Mouse (Mus musculus) neural tube, embryonic 15.5 days (tissue): Measurements from ENCODE around the gene Dusp13. TPM values are rescaled to one million over a fixed set of nuclear protein-coding genes. Genes with fewer than 3 reads are reported as not detected.

ENCODE experiments used
- ATAC-seq: fragments of 200-750 bp; cut with Nextera tagmentation; 2 replicates; pipeline ENCODE4 v1.8.0; 2017; ENCODE audit warnings: mild to moderate bottlenecking, moderate TSS enrichment, moderate library complexity; ENCODE audit not compliant: low FRiP score
- H3K27ac ChIP-seq: fragments of 300-500 bp; sonication (generic); replicated peaks from 2 replicates; pipeline ENCODE4 v1.5.1; 2015; ENCODE audit warnings: mild to moderate bottlenecking, inconsistent platforms
- H3K27me3 ChIP-seq: fragments of 300-500 bp; sonication (generic); replicated peaks from 2 replicates; pipeline ENCODE4 v1.6.1; 2015; ENCODE audit warnings: inconsistent platforms
- H3K36me3 ChIP-seq: fragments of 300-500 bp; sonication (generic); 2 replicates; pipeline ENCODE4 v1.6.1; 2015; ENCODE audit warnings: inconsistent platforms
- H3K4me1 ChIP-seq: fragments of 300-500 bp; sonication (generic); 2 replicates; pipeline ENCODE4 v1.6.1; 2015; ENCODE audit warnings: inconsistent platforms
- H3K4me2 ChIP-seq: fragments of 300-500 bp; sonication (generic); 2 replicates; pipeline ENCODE4 v1.6.1; 2015; ENCODE audit warnings: inconsistent platforms, mild to moderate bottlenecking, moderate library complexity
- H3K4me3 ChIP-seq: fragments of 300-500 bp; sonication (generic); replicated peaks from 2 replicates; pipeline ENCODE4 v1.5.1; 2015; ENCODE audit warnings: mild to moderate bottlenecking, inconsistent platforms
- H3K9ac ChIP-seq: fragments of 300-500 bp; sonication (generic); replicated peaks from 2 replicates; pipeline ENCODE4 v1.6.1; 2015; ENCODE audit warnings: mild to moderate bottlenecking, inconsistent platforms
- H3K9me3 ChIP-seq: fragments of 300-500 bp; sonication (generic); replicated peaks from 2 replicates; pipeline ENCODE4 v1.6.1; 2016; ENCODE audit warnings: inconsistent platforms
- WGBS: fragments of 180-500 bp; shearing (Covaris S2); methylation state at CpG from one replicate; pipeline ENCODE4 v1.1.7; 2015; ENCODE audit warnings: mixed read lengths; 5-methylcytosine and 5-hydroxymethylcytosine counted together
- polyA plus RNA-seq: library from polyadenylated mRNA; unstranded; fragments of >200 nt; fragmentation: Nextera tagmentation; extraction: Ambion mirVana; gene quantifications from 2 replicates; pipeline ENCODE4 v1.2.1, GENCODE M21; 2015

The Dusp13 gene
- polyA plus RNA-seq, 1 experiment from 2014 or later = 0.23 TPM

- Histone ChIP-seq H3K27ac (no peak overlapping the region), H3K9me3 (no peaks in the 10 kb centered on the region), H3K27me3 (no peaks in the 10 kb centered on the region), H3K9ac (no peak overlapping the region), H3K4me3 (no peak overlapping the region), H3K4me2 (no peak overlapping the region), H3K4me1 (0 out of 2 replicates have a peak, but pooled peaks cover 3% of the 10 kb centered on the region), H3K36me3 (no peaks in the 10 kb centered on the region)
- no peak for ATAC-seq
- 81% methylated on average over 4 of the region's 4 CpGs for WGBS
Observed at GRCm38 (mm10) chr14:21720430-21721205, 30.4 kb downstream of the Dusp13 start.

DNA sequence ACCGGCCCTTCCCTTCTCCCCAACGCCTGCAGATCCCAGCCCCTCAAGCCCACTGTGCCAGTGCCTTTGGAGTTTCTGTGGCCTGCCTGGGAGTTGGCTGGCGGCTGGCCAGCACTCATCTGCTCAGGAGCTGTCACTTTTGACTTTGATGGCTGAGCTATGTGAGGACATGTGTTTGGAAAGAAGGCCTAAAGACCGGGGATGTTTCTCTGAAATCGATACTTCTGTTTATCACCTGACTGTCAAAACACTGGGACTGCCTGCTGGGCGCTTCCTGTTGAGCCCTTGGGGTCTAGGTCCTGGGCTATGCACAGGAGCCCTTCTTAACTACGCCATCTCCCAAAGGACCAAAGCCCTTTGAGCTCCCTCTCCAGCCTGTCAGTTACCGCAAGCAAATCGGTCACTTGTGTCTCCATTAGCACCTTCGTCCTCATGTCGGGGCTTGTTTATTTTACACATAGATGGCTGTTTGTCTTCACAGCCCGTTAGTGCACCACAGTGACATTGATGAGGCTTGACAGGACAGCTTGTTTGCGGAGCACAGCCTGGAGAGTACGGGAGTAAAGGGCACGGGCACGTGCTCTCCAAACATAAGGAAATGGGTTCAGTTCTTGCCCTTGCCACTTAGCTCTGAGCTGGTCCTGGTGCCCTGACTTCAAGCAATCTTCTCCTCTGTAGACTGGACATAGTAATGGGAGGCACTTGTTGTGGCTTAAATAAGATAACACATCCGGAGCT is 31.2 kb downstream of the Dusp13 start:
- 69% methylated on average over 17 of the region's 17 CpGs for WGBS
- H3K4me2 ChIP-seq = no peak overlapping the region
- no peaks in the 10 kb centered on the region for H3K27me3 ChIP-seq
- H3K9ac ChIP-seq = no peak overlapping the region
- H3K27ac ChIP-seq = no peak overlapping the region
- no peaks in the 10 kb centered on the region for H3K36me3 ChIP-seq
- no peak for ATAC-seq
- H3K4me1 ChIP-seq = 0 out of 2 replicates have a peak, but pooled peaks cover 3% of the 10 kb centered on the region
- no peaks in the 10 kb centered on the region for H3K9me3 ChIP-seq
- no peak overlapping the region for H3K4me3 ChIP-seq

DNA sequence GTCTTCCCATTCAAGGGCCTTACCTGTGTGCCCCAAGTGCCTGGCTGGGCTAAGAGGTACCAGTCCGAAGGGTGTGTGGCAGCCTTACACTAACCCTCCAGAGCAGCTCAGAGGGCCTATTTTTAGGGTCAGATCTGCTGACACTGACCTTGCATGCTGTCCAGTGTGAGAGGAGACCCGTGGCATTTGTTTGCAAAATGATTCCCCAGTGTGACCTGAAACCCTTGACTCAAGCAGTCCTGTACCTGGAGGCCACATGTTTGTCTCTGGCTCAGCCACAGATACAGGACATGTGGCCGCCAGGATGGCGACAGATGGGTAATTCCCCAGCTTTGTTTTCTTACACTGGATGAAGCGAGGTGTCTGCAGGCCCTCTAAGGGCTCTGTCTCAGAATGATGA is 36.5 kb downstream of the Dusp13 start, which contains the start of gene Dupd1:
Gene Dupd1, minus strand, starts transcription at position 91 of the 400 bp plus-strand sequence.
- Histone ChIP-seq H3K4me2 (no peak within 1 kb of the TSS), H3K36me3 (no peaks in the 10 kb centered on the region), H3K27ac (no peak within 1 kb of the TSS), H3K4me1 (0 out of 2 replicates have a peak, but pooled peaks cover 1% of the 10 kb centered on the region), H3K9me3 (no peaks in the 10 kb centered on the region), H3K9ac (no peak within 1 kb of the TSS), H3K27me3 (no peaks in the 10 kb centered on the region), H3K4me3 (no peak within 1 kb of the TSS)
- ATAC-seq = no peak
- WGBS = 75% methylated on average over 5 of the region's 5 CpGs

DNA sequence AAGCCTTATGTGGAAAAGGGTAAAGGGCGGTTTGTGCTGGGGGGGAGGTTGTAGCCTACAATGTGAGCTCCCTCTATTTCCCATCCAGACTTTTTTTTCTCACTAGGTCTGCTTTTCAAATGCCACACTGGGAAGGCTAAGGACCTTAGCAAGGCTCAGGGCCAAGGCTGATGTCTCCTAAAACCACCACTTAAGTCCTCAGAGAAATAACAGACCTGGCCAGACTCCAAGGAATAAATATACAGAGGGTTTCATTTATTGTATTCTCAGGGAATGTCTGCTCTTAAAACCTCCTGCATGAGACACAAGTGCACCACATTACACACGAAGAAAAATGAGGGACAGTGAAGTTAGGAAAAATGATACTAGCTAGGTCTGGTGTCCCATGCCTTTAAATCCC is 39.8 kb downstream of the Dusp13 start:
- ATAC-seq = no peak

DNA sequence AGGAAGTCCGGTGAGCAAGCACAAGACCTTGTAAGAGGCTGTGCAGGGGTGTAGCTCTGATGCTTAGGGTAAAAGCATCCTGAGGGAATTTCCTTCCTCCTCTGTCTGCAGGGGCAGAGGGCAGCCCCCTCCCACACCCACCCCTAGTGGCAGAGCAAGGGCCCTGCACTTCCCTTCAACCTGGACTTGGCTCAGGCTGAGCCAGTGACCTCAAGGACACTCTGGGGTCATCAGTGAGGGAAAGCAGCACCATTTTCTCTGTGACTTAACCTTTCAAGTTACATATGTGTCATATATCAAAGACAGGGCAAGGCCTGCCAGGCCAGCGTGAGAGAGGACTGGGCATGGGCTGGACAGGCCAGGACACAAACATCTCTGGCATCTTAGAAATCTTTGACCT is 41.4 kb downstream of the Dusp13 start:
- H3K4me2 ChIP-seq = no peak overlapping the region
- no peak for ATAC-seq
- no peaks in the 10 kb centered on the region for H3K36me3 ChIP-seq
- no peaks in the 10 kb centered on the region for H3K27me3 ChIP-seq
- peaks cover 16% of the 10 kb centered on the region for H3K4me1 ChIP-seq
- no peak overlapping the region for H3K9ac ChIP-seq
- H3K27ac ChIP-seq = no peak overlapping the region
- no peak overlapping the region for H3K4me3 ChIP-seq
- 61% methylated on average over 2 of the region's 2 CpGs for WGBS
- H3K9me3 ChIP-seq = no peaks in the 10 kb centered on the region

More for the DNA sequence above, 39.8 kb downstream of the Dusp13 start:
- Histone ChIP-seq H3K27me3 (no peaks in the 10 kb centered on the region), H3K27ac (no peak overlapping the region), H3K36me3 (no peaks in the 10 kb centered on the region), H3K9ac (no peak overlapping the region), H3K4me3 (no peak overlapping the region), H3K4me1 (peaks cover 13% of the 10 kb centered on the region), H3K9me3 (no peaks in the 10 kb centered on the region), H3K4me2 (no peak overlapping the region)
- WGBS = 79% methylated on average over 2 of the region's 2 CpGs

DNA sequence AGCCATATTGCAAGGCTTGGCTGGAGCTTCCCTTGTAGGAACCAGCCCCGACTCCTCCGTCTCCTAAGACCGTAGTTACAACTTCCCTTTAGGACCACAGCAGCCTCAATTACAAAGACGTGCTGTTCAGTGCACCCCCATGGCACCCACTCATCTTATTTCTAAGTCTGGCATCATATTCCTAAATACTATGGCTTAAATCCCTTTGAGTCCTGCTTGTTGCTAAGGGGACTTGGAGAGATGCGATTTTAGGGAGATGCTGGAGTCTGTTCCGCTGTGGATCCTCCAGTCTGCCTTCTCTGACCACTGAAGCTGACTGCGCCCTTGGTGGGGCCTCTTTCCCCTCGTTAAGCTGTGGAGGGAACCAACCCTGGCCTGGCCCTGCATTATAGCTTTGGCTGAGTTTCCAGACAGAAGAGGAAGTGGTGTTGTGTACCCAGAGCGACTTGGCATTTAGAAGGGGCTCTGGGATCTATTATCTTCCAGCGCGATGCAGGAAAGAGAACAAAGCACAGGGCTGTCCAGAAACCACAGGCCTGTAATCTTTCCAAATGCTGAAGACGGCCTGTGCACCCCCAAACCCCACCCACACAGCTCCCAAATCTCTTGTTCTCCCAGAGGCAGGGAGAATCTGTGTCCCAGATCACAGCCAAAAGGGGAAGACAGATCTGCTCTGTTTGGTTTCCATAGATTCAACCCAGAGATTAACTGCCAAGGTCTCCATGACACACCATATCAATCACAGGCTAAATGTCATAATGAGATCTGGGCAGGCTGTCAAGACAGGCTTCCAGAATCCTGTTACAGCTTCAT is 44.0 kb downstream of the Dusp13 start:
- Histone ChIP-seq H3K4me3 (no peak overlapping the region), H3K9ac (no peak overlapping the region), H3K4me2 (no peak overlapping the region), H3K27ac (peak overlapping the region; percentile 58), H3K9me3 (no peaks in the 10 kb centered on the region), H3K36me3 (no peaks in the 10 kb centered on the region), H3K27me3 (no peaks in the 10 kb centered on the region), H3K4me1 (peaks cover 16% of the 10 kb centered on the region)
- peak; percentile 50; the same call in 1 of the 2 replicates for ATAC-seq
- WGBS = 50% methylated on average over 12 of the region's 12 CpGs

GRCm38 (mm10) chr14:21705462-21705861 is 45.5 kb downstream of the Dusp13 start:
- Histone ChIP-seq H3K4me2 (no peak overlapping the region), H3K4me1 (peaks cover 16% of the 10 kb centered on the region), H3K4me3 (no peak overlapping the region), H3K9ac (no peak overlapping the region), H3K27me3 (no peaks in the 10 kb centered on the region), H3K9me3 (no peaks in the 10 kb centered on the region), H3K27ac (no peak overlapping the region), H3K36me3 (no peaks in the 10 kb centered on the region)
- 92% methylated on average over 2 of the region's 2 CpGs for WGBS
- no peak for ATAC-seq

DNA sequence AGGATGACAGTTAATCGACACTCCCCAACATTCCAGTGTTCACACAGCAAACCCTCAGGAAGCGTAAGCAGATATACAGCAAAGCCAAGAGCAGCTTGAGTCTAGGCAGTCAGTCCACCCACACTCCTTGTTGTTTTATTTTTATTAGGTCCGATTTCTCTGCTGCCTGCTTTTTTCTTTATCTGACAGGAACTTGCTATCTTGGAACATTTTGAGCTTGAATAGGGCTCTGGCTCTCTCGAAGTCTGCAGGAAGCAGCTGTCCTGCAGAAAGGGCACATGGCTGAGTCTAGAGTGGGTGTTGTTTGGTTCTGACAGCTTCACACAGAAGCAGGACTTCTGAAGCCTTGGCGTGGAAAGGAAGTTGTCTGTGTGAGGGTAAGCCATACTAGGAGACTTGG is 47.7 kb downstream of the Dusp13 start:
- Histone ChIP-seq H3K4me3 (no peak overlapping the region), H3K36me3 (no peaks in the 10 kb centered on the region)
- 83% methylated on average over 5 of the region's 5 CpGs for whole genome bisulfite sequencing

GRCm38 (mm10) chr14:21702691-21703090 is 48.3 kb downstream of the Dusp13 start:
- Histone ChIP-seq H3K4me1 (peaks cover 16% of the 10 kb centered on the region), H3K9me3 (no peaks in the 10 kb centered on the region), H3K27ac (no peak overlapping the region), H3K4me2 (no peak overlapping the region), H3K36me3 (no peaks in the 10 kb centered on the region), H3K9ac (no peak overlapping the region), H3K4me3 (no peak overlapping the region), H3K27me3 (no peaks in the 10 kb centered on the region)
- WGBS = 87% methylated on average over 8 of the region's 8 CpGs
- no peak for ATAC-seq

More for the DNA sequence above, 47.7 kb downstream of the Dusp13 start:
- Histone ChIP-seq H3K27me3 (no peaks in the 10 kb centered on the region), H3K4me1 (peaks cover 16% of the 10 kb centered on the region), H3K4me2 (no peak overlapping the region), H3K9ac (no peak overlapping the region), H3K9me3 (no peaks in the 10 kb centered on the region), H3K27ac (no peak overlapping the region)
- no peak for ATAC-seq

DNA sequence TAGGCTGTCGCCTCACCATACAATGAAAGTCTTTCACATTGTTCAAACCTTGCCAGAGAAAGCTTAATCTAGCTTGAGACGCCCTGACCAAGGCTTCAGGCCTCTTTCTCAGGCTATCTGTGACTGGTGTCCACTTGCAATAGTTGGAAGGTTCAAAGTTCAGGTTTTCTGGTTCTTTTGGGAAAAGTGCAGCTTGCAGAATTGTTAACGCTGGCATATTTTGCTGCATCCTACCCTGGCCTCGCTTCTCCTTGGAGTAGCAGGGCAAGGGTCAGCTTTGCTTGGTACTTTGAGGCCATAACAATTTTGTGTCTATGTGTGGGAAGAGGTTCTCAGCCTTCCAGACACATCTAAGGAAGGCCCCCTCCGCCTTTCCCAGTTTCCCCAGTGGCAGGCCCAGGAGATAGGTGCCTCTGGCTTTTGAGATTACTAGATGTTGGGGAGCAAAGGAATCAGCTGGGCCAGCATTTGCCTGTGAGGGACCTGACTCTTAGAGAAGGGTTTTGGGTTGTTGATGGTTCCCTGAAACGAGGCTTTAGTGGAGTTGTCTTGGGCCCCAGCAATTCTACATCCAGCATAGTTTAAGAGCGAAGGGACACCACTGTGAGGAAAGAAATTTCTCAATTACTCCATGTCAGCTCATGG is 54.7 kb downstream of the Dusp13 start:
- no peak overlapping the region for H3K4me2 ChIP-seq
- no peaks in the 10 kb centered on the region for H3K36me3 ChIP-seq
- WGBS = 80% methylated on average over 7 of the region's 7 CpGs
- no peak overlapping the region for H3K27ac ChIP-seq
- no peak overlapping the region for H3K9ac ChIP-seq
- H3K27me3 ChIP-seq = no peaks in the 10 kb centered on the region
- H3K4me3 ChIP-seq = no peak overlapping the region
- no peaks in the 10 kb centered on the region for H3K4me1 ChIP-seq
- no peaks in the 10 kb centered on the region; the same call in 1 of the 2 replicates for H3K9me3 ChIP-seq
- ATAC-seq = no peak

- Histone ChIP-seq H3K27ac (no peak overlapping the region), H3K4me2 (no peak overlapping the region), H3K4me3 (no peak overlapping the region), H3K36me3 (no peaks in the 10 kb centered on the region), H3K9ac (no peak overlapping the region), H3K9me3 (no peaks in the 10 kb centered on the region; the same call in 1 of the 2 replicates), H3K27me3 (no peaks in the 10 kb centered on the region), H3K4me1 (no peaks in the 10 kb centered on the region)
- ATAC-seq = no peak
- 87% methylated on average over 6 of the region's 6 CpGs for WGBS
Observed at GRCm38 (mm10) chr14:21695020-21695419, 56.0 kb downstream of the Dusp13 start.
